Mouse (Mus musculus): ENCODE data around the gene Vmn1r227. TPM values are rescaled to one million over a fixed set of nuclear protein-coding genes. Genes with fewer than 3 reads are reported as not detected.

The Vmn1r227 gene
- total RNA-seq (2023), result not detected

DNA sequence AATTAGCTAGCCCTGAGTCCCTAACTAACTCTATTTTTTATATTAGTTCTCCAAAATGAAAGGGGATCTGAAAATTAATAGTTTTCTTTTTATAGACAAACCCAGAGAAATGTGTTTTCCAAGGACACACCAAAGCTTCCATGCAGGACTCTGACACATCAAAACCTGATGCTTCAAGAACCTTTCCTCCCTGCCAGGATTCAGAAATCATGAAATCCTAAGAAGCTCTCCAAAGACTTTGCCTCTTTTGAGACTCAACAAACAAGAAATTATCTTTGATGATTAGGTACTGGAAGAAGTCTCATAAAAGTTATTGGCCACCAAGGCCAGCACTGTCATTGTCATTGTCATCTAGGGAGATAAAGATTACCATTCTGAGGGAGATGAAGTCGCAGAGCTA is at the start of gene Vmn1r227:
Gene Vmn1r227, plus strand, starts transcription at position 301 of the 400 bp plus-strand sequence.

DNA sequence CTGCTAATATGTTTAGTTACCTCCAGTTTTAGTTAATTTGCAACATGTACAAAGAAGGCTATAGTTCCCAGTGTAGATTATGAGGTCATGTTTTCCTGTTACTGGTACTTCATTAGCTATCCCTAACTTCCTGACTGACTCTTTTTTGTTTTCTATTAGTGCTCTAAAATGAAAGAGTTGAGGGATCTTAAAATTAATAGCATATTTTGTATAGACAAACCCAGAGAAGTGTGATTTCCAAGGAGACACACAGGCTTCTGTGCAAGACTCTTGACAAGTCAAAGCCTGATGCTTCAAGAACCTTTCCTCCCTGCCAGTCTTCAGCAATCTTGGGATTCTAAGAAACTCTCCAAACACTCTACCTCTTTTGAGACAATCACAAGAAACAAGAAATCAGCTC is 47.1 kb upstream of the Vmn1r227 start, which contains the start of gene Vmn1r226:
Gene Vmn1r226, plus strand, starts transcription at position 301 of the 400 bp plus-strand sequence.

DNA sequence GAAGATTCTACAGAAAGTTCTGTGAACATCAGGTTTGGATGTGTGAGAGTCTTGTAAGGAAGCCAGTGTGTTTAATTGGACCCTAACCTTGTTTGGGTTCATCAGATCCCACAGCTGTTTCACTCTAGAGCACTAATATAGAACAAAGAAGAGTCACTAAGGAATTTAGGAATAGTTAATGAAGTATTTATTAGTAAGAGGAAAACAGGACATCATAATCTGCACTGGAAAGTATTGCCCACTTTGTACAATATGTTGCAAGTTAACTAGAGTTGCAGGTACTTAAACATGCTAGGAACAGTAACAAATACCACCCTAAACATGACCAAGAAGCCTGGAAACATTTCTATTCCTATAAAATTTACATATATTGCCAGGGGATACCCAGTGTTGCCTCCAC is 56.4 kb downstream of the Vmn1r227 start, which contains the start of gene Vmn1r228:
Gene Vmn1r228, minus strand, starts transcription at position 101 of the 400 bp plus-strand sequence.

Other genes starting within 250 kb of the Vmn1r227 start
- gene Vmn2r108, start 248.5 kb upstream of the Vmn1r227 start, total RNA-seq (2023), result 0.06 TPM
- gene Vmn1r225, start 231.7 kb upstream of the Vmn1r227 start, total RNA-seq (2023), result not detected
- not detected for gene Vmn2r109, start 165.1 kb upstream of the Vmn1r227 start, total RNA-seq (2023)
- gene Vmn2r110, start 133.4 kb upstream of the Vmn1r227 start, total RNA-seq (2023), result not detected
- not detected for gene Fpr-rs3, start 105.0 kb upstream of the Vmn1r227 start, total RNA-seq (2023)
- gene Vmn1r226, start 47.0 kb upstream of the Vmn1r227 start, total RNA-seq (2023), result not detected
- not detected for gene Vmn1r228, start 56.3 kb downstream of the Vmn1r227 start, total RNA-seq (2023)
- gene Vmn1r229, start 81.7 kb downstream of the Vmn1r227 start, total RNA-seq (2023), result not detected
- gene Vmn1r230, start 110.6 kb downstream of the Vmn1r227 start, total RNA-seq (2023), result not detected
- not detected for gene Vmn1r231, start 175.2 kb downstream of the Vmn1r227 start, total RNA-seq (2023)
- gene Vmn1r232, start 189.9 kb downstream of the Vmn1r227 start, total RNA-seq (2023), result not detected
- 244 TPM for gene Ppp2r1a, start 215.5 kb downstream of the Vmn1r227 start, total RNA-seq (2023)

All from CD8-positive naive resting alpha-beta T cell, adult 57 days (primary cell).